Mouse (Mus musculus) embryonic fibroblast, embryonic 13.5 days (primary cell): ENCODE measurements around the gene Itgb3bp.

Experiments used
- CTCF ChIP-seq: IDR thresholded peaks from 2 replicates; pipeline ENCODE4 v1.5.1; 2011; ENCODE audit warnings: mild to moderate bottlenecking, control low read depth, low read length, moderate library complexity, borderline replicate concordance; ENCODE audit not compliant: insufficient read depth
- POLR2A ChIP-seq: IDR thresholded peaks from 2 replicates; pipeline ENCODE4 v1.6.1; 2011; ENCODE audit warnings: low read depth, mild to moderate bottlenecking, control low read depth, low read length, moderate library complexity

DNA sequence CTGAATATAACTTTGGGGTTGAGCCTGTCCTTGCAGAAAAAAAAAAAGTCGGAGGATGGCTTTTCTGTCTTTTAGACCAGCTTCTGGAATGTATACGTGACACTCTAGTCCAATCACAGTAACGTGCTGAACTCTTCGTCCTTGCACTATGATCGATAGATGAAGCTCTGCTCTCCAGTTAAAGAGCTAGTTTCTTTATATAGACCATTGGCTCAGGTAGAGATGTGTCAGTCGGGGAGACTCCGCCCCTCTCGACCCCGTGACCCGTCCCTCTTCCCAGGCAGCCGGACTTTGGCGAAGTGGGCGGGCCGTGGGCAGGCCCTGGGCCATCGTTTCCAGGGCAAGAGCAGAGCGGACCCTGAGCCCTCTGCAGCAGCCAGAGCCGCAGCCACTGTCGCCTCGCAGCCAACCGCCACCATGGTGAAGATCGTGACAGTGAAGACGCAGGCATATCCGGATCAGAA lies 432 bp downstream of the Itgb3bp start, which contains the start of gene Pgm1:
- TF ChIP-seq POLR2A (peak; percentile 84), CTCF (no peak)
